Mouse (Mus musculus): ENCODE data around the gene Cd19.
A peak's percentile ranks its signal among the peaks of the same experiment; 100 is the strongest.

The Cd19 gene

DNA sequence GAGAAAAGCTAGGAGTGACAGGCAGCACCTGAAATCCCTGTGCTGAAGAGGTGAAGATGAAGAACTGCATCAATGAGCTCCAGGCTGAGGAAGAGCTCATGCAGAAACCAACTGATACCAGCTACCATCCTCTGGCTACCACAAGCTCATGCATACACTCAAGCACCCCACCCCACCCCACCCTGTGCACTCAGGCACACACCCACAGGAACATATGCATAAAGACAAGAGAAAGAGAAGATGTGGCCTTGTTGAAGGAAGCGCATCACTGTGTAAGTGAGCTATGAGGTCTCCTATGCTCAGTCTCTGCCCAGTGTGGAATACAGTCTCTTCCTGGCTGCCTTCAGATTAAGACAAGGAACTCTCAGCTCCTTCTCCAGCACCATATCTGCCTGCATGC is 26.5 kb downstream of the Cd19 start:
- no peak for DNase-seq (ENCODE audit: low spot score in 2 of 2)

DNA sequence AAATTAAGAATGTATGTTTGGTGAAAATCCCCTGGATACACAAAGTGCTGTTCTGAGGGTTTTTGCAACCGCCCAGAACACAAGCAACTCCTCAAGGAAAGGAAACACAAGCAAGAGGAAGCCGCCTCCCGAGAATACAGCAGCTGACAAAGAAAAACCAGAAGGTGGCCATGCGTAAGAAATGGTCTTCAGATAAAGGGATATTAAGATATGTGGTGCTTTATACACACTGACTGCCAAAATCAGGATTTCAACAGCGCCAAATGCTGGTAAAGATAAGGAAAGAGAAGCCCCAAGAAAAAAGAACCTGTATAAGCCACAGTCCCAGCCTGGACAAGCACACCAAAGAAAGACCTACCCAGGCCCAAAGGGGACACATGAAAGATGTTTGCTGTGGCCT is 31.1 kb downstream of the Cd19 start:
- DNase-seq (ENCODE audit: low spot score in 2 of 2): no peak

DNA sequence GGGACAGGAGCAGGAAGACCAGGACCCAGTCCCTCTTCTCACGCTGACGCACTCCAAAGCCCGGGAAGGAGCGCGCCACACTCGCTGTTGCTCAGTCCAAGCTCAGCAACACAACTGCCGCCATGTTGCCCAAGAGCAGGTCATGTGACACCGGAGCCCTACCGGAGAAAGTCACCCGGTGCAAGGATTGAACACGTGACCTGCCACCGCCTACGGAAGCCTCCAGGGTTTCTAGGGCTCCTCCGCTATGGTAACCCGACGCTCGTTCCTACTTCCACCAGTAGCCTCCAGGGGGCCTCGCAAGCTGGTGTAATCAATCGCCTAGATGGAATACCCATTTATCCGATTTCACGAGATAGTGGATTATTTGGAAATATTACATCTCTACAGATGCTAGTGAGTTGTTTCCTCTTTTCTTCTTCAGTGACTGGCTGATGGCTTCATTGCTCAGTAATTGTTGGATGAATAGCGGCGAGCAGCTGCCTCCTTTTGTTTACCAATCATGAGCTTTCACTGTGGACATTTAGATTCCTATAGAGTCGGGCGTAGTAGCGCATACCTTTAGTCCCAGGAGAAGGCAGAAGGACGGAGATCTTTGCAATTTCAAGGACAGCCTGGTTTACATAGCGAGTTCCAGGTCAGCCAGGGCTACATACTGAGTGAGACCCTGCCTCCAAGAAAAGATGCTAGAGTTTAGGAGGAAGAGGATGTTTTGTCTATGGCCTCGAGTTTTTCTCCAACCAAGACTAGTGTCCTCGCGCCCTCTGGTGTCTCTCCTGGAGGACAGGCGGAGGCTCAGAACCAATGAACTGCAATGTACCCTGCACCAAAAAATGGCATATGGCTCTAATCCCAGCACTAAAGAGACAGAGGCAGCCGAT is 37.2 kb downstream of the Cd19 start, which contains the start of gene Spns1:
Gene Spns1 (minus strand): TSS at position 173 of the 881 bp plus-strand sequence.
- DNase-seq (ENCODE audit: low spot score in 2 of 2): peak; percentile 98 to 99

DNA sequence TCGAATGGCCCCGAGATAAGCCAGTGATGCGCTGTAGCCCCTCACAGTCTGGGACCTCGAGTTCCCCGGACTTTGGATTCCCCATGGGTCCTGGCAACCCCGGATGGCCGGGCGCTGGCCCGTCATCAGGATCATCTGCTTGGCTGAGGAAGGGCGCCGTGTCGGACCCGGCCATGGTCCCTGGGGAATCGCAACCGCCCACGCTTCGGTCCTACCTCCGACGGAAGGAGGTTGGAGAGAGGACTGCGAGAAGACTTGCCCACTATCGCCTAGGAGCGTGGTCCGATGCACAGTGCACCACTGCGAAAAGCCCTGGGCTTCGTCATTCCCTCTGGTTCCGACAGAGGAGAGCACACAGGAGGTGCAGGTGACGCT is 37.8 kb downstream of the Cd19 start:
- DNase-seq (ENCODE audit: low spot score in 2 of 2): no peak

DNA sequence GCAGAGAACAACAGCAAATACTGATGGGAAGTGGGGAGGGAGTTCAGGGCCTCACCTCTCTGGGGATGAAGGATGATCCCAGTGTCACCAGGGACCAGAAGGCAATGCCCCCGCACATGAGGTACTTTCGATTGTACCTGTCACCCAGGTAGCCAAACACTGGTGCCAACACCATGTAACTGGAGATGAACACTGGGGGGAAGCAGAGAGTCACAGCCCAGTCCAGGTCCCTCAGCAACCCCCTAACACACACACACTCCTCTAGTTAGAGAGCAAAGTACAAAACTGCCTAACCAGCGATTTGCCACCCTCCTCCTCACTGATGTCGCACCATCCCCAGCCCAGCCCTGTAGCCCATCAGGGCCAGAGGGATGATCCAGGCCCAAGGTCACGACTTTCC is 39.7 kb downstream of the Cd19 start:
- no peak for DNase-seq (ENCODE audit: low spot score in 2 of 2)

DNA sequence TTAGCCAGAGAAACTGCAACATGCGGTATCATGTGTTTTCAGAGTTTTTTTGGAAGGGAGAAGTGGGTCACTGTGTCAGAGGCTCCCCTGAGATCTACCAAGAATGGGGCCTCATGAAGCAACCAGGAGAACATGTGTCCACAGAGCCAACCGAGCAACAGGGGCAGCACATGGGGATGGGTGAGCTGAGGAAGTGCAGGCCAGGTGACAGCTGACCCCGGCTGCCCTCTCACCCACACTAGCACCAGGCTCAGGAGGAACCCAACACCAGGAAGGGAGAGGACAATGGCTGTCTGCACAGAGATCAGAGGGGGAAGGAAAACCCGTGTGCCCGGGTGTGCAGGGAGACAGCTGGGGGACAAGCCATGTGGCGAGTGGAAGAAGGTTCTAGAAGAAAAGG is 40.2 kb downstream of the Cd19 start:
- DNase-seq (ENCODE audit: low spot score in 2 of 2): no peak

DNA sequence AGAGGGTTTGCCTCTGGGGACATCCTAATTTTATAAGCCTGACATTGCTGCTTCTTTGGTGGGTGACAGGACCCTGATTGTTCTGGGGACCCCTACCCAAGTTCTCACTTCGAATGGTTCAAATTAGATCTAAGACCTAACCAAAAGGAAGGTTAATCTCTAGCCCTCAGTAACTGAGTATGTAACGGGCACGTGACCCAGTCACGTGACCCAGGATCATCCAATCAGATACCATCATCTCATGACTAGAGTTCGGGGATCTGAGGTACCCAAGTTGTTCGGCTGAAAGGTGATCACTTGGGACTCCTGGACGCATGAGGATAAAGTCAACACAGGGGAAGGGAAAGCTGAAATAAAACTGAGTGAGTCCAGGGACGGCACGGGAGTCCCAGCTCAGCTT is 41.7 kb downstream of the Cd19 start:
- DNase-seq (ENCODE audit: low spot score in 2 of 2): no peak

DNA sequence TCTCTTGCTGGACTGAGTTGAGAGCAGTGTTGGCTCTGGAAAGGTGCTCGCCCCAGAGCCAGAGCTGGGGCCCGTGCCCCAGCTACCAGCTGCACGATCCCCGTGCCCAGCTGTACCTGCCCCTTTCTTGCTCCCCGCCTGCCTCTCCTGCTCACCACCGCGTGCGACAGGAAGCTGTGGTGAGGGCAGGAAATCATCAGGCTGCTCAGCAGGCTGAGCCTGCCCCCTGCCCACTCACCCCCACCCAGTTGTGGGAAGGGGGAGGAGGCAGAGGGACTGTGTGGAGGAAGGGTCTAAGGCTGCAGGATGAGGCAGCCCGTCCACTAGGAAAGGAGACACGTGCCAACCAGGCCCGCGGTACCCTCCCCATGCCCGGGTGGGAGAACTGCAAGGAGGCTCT is 45.3 kb downstream of the Cd19 start, which contains the start of gene Lat:
Gene Lat (minus strand): TSS at position 178 of the 400 bp plus-strand sequence.
- DNase-seq (ENCODE audit: low spot score in 2 of 2): no peak

DNA sequence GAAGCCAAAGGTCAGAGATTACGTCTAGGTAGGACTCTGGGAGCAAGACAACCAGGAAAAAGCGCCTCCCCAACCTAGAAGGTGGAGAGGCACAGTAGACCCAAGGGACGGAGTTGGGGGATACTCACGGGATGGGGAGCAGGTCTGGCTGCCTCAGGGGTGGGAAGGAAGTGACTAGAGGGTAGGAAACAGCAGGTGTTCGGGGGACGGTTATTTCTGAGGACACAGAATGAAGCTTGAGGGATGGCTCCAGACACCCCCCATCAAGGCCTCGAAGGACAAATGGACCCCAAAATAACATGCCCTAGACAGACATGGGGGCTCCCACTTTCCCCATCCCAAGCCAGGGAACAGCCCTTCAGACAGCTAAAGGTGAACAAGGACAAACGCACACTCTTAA is 46.3 kb downstream of the Cd19 start:
- DNase-seq (ENCODE audit: low spot score in 2 of 2): no peak

DNA sequence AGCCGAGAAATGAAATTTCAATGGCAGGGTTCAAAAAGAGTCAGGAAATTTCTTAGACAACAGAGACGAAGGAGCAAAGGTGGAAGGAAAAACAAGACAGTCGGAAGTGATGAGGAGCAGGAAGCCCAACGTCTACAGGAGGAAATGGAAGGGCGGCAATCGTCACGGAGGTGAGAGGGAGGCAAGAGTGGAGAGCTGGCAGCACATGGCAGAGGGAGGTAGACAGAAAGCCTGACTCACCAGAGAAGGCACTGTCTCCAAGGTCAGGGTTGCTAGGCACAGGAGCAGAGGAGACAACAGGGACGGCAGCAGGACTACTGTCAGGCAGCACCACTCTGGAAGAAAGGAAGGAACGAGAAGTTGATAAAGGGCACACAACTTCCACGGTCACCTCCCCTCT is 47.1 kb downstream of the Cd19 start:
- no peak for DNase-seq (ENCODE audit: low spot score in 2 of 2)

DNA sequence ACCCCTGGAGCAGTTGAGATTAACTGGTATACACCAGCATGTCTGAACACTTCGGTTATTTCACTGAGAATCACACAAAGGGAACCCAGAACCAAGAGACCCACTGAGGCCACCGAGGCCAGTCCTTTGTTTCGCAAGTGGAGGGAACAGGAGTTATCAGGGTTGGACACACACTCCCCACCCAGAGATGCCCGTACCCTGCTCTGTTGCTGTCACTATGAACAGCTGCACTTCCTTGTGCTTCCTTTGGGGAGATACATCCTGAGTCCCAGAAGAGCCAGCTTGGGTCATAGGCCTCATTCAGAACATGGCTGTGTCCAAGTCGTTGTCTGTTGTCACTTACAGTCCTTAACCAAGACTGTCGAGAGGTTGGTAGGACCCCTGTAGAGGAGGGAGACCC is 51.7 kb downstream of the Cd19 start:
- no peak for DNase-seq (ENCODE audit: low spot score in 2 of 2)

DNA sequence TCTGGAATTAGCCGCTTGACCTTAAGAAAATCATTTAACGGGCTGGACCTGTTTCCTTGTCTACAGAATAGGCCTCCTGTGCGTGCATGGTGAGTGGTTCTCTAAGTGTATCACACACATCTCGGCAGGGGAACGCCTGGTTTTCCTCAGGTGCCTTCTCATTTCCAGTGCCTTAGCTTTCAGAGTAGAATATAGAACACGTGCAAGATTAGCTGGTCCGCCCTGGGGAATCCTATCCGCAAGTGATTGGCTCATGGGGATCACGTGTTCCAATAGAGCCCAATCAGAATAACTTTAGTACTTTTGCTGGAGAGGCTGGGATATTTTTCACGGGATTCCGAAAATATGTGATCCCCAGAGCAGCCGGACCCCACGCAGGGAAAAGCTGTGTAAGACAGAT is 55.6 kb downstream of the Cd19 start:
- no peak for DNase-seq (ENCODE audit: low spot score in 2 of 2)

Data from frontal cortex, postnatal 36 days (tissue).